Mouse (Mus musculus): ENCODE results near the gene 4930579G24Rik. TPM values are rescaled to one million over a fixed set of nuclear protein-coding genes. Genes with fewer than 3 reads are reported as not detected.

Gene 4930579G24Rik
- 3.2 TPM for total RNA-seq (2023)

DNA sequence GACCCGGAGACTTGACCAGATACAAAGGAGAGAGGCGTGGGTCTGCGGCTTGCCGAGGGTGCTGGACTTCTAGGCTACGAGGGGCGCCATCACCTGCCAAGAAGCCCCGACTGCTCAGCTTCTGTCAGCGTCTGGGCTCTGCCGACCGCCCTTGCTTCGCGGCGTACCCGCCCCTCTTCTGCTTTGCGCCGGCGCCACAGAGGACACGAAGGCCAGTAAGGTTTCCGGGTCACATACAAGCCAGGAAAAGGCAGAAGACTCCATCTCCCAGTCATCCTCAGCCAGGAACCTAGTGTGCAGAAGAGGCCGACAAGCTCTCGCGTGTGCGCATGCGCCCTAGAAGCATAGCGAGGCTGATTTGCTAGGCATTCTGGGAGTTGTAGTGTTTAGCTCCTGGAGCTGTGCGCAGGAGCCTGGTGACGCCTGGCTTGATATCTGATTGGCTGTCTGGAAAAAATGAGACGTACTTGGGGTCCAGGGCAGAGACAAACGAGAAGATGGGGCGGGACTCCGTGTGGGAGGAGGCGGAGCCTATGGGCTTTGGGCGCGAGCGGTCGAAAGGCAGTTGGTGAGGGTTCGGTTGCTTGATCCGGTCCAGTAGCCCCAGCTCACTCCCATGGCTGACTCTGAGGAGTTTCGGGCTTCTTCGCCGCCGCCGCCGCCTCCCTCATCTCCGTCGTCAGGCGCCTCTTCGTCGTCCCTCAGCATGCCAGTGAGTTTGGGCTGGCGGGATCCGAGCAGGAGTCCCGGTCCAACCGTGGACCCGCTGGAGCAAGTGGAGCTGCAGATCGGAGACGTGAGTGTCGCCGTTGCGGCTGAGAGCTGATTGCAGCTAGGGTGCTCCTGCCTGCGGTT is at the start of gene 4930579G24Rik:
4930579G24Rik (plus strand) TSS at position 519 of the 855 bp plus-strand sequence.

GRCm38 (mm10) chr3:79590863-79591792 is 37.8 kb upstream of the 4930579G24Rik start, which contains the start of gene Ppid:
Gene Ppid, plus strand, starts transcription at chr3:79591342.

GRCm38 (mm10) chr3:79629416-79629730 is 494 bp downstream of the 4930579G24Rik start, which contains the start of gene Etfdh:
Gene Etfdh, minus strand, starts transcription at chr3:79629500.

Other genes with a start within 250 kb of the 4930579G24Rik start
- gene Fnip2, start 61.3 kb upstream of the 4930579G24Rik start, total RNA-seq (2023): 1.8 TPM
- gene Ppid, start 37.7 kb upstream of the 4930579G24Rik start, total RNA-seq (2023): 57.8 TPM
- 30.7 TPM for gene Etfdh, start 421 bp downstream of the 4930579G24Rik start, total RNA-seq (2023)
- gene Rxfp1, start 108.8 kb downstream of the 4930579G24Rik start, total RNA-seq (2023): not detected
- 2.3 TPM for gene Tmem144, start 223.7 kb downstream of the 4930579G24Rik start, total RNA-seq (2023)